8 mouse cellular contexts compared by ENCODE assay signal in the genomic region with DNA sequence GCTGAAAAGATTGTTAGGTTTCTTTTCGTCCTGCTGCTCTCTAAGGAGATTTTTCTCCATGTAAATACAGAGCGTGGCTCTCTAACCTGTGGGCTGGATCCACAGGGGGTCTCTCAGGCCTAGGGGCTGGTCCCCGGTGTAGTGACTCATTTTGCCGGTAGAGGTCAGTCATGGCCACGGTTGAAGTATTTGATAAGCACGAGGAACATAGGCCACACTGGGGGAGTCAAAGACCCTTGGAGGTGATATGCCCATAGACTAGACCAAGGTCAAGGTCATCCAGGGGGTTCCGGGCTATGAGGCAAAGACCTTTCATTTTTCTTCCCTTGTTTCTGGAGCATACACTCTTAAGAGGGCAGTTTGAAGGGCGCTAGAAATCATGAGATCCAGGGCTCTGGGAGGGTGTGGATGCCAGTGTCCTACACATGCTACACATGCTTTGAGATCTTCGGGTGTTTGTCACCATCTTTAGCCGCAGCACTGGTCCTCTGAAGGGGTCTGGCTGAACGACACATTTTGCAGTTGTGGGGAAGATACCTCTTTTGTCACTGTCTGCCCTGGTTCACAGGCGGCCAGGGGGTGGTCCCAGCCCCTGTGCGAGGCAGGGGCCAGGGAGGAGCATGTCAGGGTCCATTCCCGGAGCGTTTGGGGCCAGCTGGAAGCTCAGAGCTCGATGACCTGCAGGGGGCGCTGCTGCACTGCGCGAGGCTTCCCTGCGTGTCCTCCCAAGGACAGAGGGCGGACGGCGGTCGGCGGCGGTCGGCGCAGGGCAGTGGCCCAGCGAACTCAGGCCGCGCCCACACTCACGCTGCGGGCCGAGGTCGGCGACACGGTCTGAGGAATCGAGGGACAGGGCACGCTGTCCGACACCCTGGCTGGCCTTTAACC.
DNase-seq lines count a peak whose midpoint lies in the region; ATAC-seq and TF ChIP-seq lines count a peak whose summit lies in the region.

No protein-coding gene starts in this region.

- peak; percentile 77 for ATAC-seq in megakaryocyte, adult 5-6 weeks (ENCODE audit: poor library complexity, severe bottlenecking)

- DNase-seq in adrenal gland, adult (ENCODE audit: inconsistent age in 2 of 2, low spot score in 1 of 2): peak; percentile 85 to 95
- peak; percentile 92 to 95 for DNase-seq in cerebellum, postnatal 4 days (ENCODE audit: low spot score in 2 of 2)
- peak; percentile 93 for DNase-seq in gastrocnemius, postnatal 10 days
- peak; percentile 49 for DNase-seq in hindlimb bud, embryonic 11.5 days (ENCODE audit: extremely low spot score, low read depth, low spot score)
- peak; percentile 88 to 96 for DNase-seq in left cerebral cortex, adult 2 months (ENCODE audit: extremely low spot score in 1 of 2, low spot score in 2 of 2)
- DNase-seq in right cerebral cortex, postnatal 14 days: peak; percentile 96
- peak; percentile 44 to 74 for DNase-seq in urinary bladder, postnatal 36 days (ENCODE audit: low spot score in 2 of 2)

- H3K27ac ChIP-seq in left cerebral cortex, adult 2 months: peak overlapping the region; percentile 90

- intact Hi-C loops in left cerebral cortex, adult 2 months (cut with DNase I): loop anchor here (2.0 to 10.0 kb wide), 6 partner anchors 174 to 1637 kb away; no protein-coding TSS in a partner anchor

- peak overlapping the region; percentile 64 for H3K4me3 ChIP-seq in left cerebral cortex, adult 2 months

- peak; percentile 93 for TF ChIP-seq CTCF in left cerebral cortex, adult 2 months (IDR thresholded peaks at IDR 0.05)

Comparison
In these comparisons a context has a peak if more than half of its experiments do, and no peak if none do; other contexts are left out.
1. Peak in every context shown above with its lines: DNase-seq, ATAC-seq, H3K4me3 ChIP-seq and H3K27ac ChIP-seq.